Mouse (Mus musculus) bone marrow, adult 2 months (tissue): Measurements from ENCODE around the gene Rai1. TPM values are rescaled to one million over a fixed set of nuclear protein-coding genes. Genes with fewer than 3 reads are reported as not detected.

Experiments used
- H3K27ac ChIP-seq: fragments of 200-500 bp; 2 replicates; pipeline ENCODE4 v1.5.1; 2012; ENCODE audit warnings: low read depth, mild to moderate bottlenecking, control low read depth, inconsistent platforms, low read length; ENCODE audit not compliant: control insufficient read depth, poor library complexity, insufficient read depth
- H3K4me1 ChIP-seq: fragments of 200-500 bp; 2 replicates; pipeline ENCODE4 v1.6.1; 2011; ENCODE audit warnings: low read length; ENCODE audit not compliant: control insufficient read depth, insufficient read depth
- H3K4me3 ChIP-seq: fragments of 200-500 bp; replicated peaks from 2 replicates; pipeline ENCODE3; 2011; ENCODE audit warnings: mild to moderate bottlenecking, low read depth, low read length, control low read depth; ENCODE audit not compliant: control insufficient read depth
- CTCF ChIP-seq: fragments of 200-500 bp; IDR thresholded peaks from 2 replicates; pipeline ENCODE4 v1.5.1; 2011; ENCODE audit warnings: low read length, control low read depth; ENCODE audit not compliant: control insufficient read depth, insufficient read depth
- POLR2A ChIP-seq: fragments of 200-500 bp; IDR thresholded peaks from 2 replicates; pipeline ENCODE4 v1.6.1; 2011; ENCODE audit warnings: low read depth, mild to moderate bottlenecking, control low read depth, low read length, borderline replicate concordance; ENCODE audit not compliant: control insufficient read depth
- WGBS: fragments of 180-500 bp; shearing (Covaris S2); methylation state at CpG from one replicate; pipeline ENCODE4 v1.1.7; 2018; 5-methylcytosine and 5-hydroxymethylcytosine counted together
- polyA plus RNA-seq: library from polyadenylated mRNA; stranded (reverse); fragments of >200 nt; gene quantifications from 2 replicates; pipeline ENCODE4 v1.2.4, GENCODE M21; 2011; ENCODE audit warnings: low replicate concordance; ENCODE audit not compliant: missing spikeins, insufficient read depth, insufficient read length

Gene Rai1
- polyA plus RNA-seq, 1 experiment = 26.8 TPM

- TF ChIP-seq CTCF = no peak
- TF ChIP-seq POLR2A = 0 out of 2 replicates have a peak, but pooled peaks have one; percentile 9
- Histone ChIP-seq H3K27ac (peak overlapping the region; percentile 1; the same call in 1 of the 2 replicates), H3K4me3 (peak overlapping the region; percentile 42), H3K4me1 (peaks cover 4% of the 10 kb centered on the region)
- under 1% methylated on average over 66 of the region's 66 CpGs for WGBS
These were observed 70.8 kb downstream of the Rai1 start for GRCm38 (mm10) chr11:60175371-60176181.

- Histone ChIP-seq H3K27ac (no peak overlapping the region; the same call in 1 of the 2 replicates), H3K4me1 (peaks cover 4% of the 10 kb centered on the region), H3K4me3 (peak overlapping the region; percentile 42)
- TF ChIP-seq CTCF (no peak), POLR2A (no peak)
- WGBS = under 1% methylated on average over 71 of the region's 71 CpGs
These were observed 71.6 kb downstream of the Rai1 start for GRCm38 (mm10) chr11:60176182-60176974.

DNA sequence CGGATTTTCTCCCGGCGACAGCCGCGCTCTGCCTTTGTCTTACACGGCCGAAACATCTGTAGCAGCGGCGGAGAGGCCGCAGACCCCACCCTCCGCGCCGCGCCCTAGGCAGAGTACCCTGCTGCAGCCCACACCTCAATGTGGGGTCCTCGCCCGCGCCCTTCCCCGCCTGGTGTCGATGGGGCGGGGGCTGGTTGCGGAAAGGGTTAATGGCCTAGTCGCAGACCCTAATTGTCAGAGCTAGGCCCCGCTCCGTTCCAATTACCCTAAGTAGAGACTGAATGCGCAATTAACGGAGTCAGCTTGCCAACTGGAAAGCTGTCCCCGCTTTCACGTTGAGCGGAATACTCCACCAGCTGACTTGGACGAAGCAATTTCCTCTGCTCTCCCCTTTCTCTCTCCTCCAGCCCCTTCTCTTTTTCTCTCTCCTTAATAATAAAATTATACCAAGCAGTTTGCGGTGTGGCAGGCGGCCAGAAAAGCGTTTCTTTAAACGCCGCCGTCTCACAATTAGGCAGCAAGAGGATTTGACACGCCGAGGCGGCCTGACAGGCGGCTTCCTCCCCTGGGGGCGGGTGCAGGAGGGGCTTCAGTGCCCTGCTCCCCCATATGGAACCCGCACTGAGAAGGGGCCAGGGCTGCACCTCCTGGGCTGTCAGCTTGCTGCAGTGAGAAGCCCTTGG, 72.3 kb downstream of the Rai1 start:
- H3K4me1 ChIP-seq = peaks cover 4% of the 10 kb centered on the region
- 1% methylated on average over 42 of the region's 42 CpGs for WGBS
- no peak for TF ChIP-seq POLR2A
- H3K27ac ChIP-seq = no peak overlapping the region; the same call in 1 of the 2 replicates
- peak overlapping the region; percentile 13 for H3K4me3 ChIP-seq

DNA sequence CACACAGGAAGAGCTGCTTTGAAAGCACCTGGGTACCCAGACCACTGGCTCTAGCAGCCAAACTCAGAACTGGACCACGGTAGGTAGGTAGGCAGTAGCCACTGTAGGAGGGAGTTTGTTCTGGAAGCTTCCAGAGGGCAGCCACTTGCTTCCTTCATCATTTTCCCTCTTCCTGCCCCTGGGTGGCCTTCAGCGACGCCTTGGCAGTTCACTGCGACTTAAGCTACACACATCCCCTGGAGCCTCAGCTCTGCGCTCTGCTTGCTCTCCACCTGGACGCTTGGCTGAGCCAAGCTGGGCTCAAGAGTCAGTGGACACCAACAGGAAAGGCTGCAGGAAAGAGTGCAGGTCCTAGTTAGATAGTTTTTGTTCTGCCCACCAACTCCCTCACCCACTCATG, 73.2 kb downstream of the Rai1 start:
- 69% methylated on average over 6 of the region's 6 CpGs for WGBS
- H3K4me1 ChIP-seq = peaks cover 4% of the 10 kb centered on the region

GRCm38 (mm10) chr11:60178506-60178905, 73.7 kb downstream of the Rai1 start:
- TF ChIP-seq CTCF (no peak), POLR2A (no peak)
- Histone ChIP-seq H3K27ac (no peak overlapping the region), H3K4me1 (peaks cover 4% of the 10 kb centered on the region), H3K4me3 (no peak overlapping the region)

More for the DNA sequence above, 73.2 kb downstream of the Rai1 start:
- no peak overlapping the region for H3K4me3 ChIP-seq
- TF ChIP-seq POLR2A (no peak), CTCF (no peak)
- H3K27ac ChIP-seq = no peak overlapping the region

DNA sequence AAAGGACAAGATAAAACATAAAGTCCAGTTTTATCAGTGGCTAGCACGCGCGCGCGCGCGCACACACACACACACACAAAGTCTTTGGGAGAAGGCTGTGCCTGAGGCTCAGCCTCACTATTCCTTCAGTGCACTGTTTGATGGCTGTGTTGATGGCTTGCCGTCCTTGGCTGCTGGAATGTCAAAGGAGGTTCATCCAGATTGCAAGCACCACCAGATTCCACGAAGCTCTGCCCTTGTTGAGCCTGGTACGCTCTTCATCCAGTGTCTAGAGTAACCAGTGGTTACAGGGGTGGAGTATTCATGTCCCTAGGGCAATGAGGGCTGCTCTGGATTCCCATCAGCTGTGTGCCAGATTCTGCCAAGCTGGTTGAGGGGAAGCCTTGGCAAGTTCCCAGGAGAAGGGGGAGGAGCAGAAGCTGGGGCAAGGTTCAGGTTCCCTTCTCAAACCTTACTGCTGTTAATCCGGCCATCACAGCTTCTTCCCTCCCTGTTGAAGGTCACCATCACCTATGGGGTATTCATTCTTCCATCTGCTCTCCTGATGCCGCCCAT, 77.4 kb downstream of the Rai1 start:
- no peak overlapping the region for H3K27ac ChIP-seq
- 75% methylated on average over 12 of the region's 12 CpGs for WGBS
- TF ChIP-seq CTCF (no peak), POLR2A (no peak)
- H3K4me1 ChIP-seq = peaks cover 7% of the 10 kb centered on the region
- no peak overlapping the region for H3K4me3 ChIP-seq

DNA sequence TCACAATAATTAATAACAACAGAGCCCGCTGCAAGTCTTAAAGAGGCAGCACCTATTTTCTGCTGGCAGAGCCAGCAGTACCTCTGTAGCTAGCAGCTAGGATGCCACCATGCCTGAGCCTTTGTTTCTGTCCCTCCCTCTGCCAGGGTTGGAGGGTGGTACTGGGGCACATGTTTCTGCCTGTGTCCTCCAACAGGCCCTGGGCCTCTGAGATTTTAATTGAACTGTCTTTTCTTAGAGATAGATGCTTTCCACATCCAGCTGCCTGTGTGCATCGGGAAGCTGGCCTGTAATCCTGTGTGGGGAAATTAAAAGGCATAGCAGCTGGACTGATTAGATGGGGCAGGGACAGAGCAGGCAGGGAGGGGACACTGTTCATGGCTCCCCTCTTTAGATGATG, 77.9 kb downstream of the Rai1 start:
- Histone ChIP-seq H3K27ac (no peak overlapping the region), H3K4me3 (no peak overlapping the region), H3K4me1 (peaks cover 7% of the 10 kb centered on the region)
- TF ChIP-seq CTCF = no peak
- TF ChIP-seq POLR2A = no peak
- 72% methylated on average over 2 of the region's 2 CpGs for WGBS
